Mouse (Mus musculus) myocyte (in vitro differentiated cells): ENCODE measurements around the gene Ccdc86. TPM values are rescaled to one million over a fixed set of nuclear protein-coding genes. Genes with fewer than 3 reads are reported as not detected.
A peak's percentile ranks its signal among the peaks of the same experiment; 100 is the strongest.

ENCODE experiments used
- H3K27me3 ChIP-seq: one replicate; pipeline ENCODE4 v1.6.1; 2011; ENCODE audit not compliant: control insufficient read depth, insufficient read depth, insufficient read length
- H3K36me3 ChIP-seq: one replicate; pipeline ENCODE4 v1.6.1; 2011; ENCODE audit not compliant: control insufficient read depth, insufficient read depth
- H3K4me2 ChIP-seq: one replicate; pipeline ENCODE4 v1.6.1; 2011; ENCODE audit warnings: low read depth, control low read depth
- H3K4me3 ChIP-seq: one replicate; pipeline ENCODE4 v1.5.1; 2011; ENCODE audit warnings: mild to moderate bottlenecking, control low read depth, moderate library complexity
- H3K79me2 ChIP-seq: one replicate; pipeline ENCODE4 v1.6.1; 2011; ENCODE audit not compliant: control insufficient read depth, insufficient read depth
- H3ac ChIP-seq: one replicate; pipeline ENCODE4 v1.6.1; 2011; ENCODE audit not compliant: control insufficient read depth, insufficient read length
- CEBPB ChIP-seq: IDR thresholded peaks from 2 replicates; pipeline ENCODE4 v1.6.1; 2011; ENCODE audit warnings: mild to moderate bottlenecking, moderate library complexity; ENCODE audit not compliant: poor library complexity, insufficient read depth, severe bottlenecking
- E2F4 ChIP-seq: IDR thresholded peaks from one replicate; pipeline ENCODE4 v1.6.1; 2011; ENCODE audit warnings: mild to moderate bottlenecking, control low read depth, moderate library complexity; ENCODE audit not compliant: insufficient read depth
- MAX ChIP-seq: IDR thresholded peaks from one replicate; pipeline ENCODE4 v1.6.1; 2011; ENCODE audit warnings: low read depth, mild to moderate bottlenecking, control low read depth
- MYOD1 ChIP-seq, 3 experiments: IDR thresholded peaks; one replicate each; pipeline ENCODE4 v1.6.1; 2011; ENCODE audit warnings: control low read depth in 2 of 3, low read depth in 2 of 3, mild to moderate bottlenecking in 2 of 3, moderate library complexity in 1 of 3; ENCODE audit not compliant: insufficient read length in 2 of 3, control insufficient read depth in 1 of 3
- MYOG ChIP-seq, 3 experiments: IDR thresholded peaks; one replicate each; pipeline ENCODE4 v1.6.1; 2011; ENCODE audit warnings: control low read depth in 2 of 3, low read depth in 2 of 3, mild to moderate bottlenecking in 2 of 3; ENCODE audit not compliant: insufficient read length in 2 of 3, control insufficient read depth in 1 of 3, insufficient read depth in 1 of 3
- POLR2A ChIP-seq: IDR thresholded peaks from one replicate; pipeline ENCODE4 v1.6.1; 2011; ENCODE audit warnings: low read depth, mild to moderate bottlenecking, control low read depth, moderate library complexity; ENCODE audit not compliant: insufficient read length
- POLR2AphosphoS2 ChIP-seq: IDR thresholded peaks from one replicate; pipeline ENCODE4 v1.6.1; 2011; ENCODE audit warnings: low read depth, control low read depth; ENCODE audit not compliant: insufficient read length
- REST ChIP-seq: IDR thresholded peaks from one replicate; pipeline ENCODE4 v1.6.1; 2011; ENCODE audit warnings: mild to moderate bottlenecking, control low read depth, moderate library complexity; ENCODE audit not compliant: insufficient read depth, insufficient read length
- SRF ChIP-seq: IDR thresholded peaks from one replicate; pipeline ENCODE4 v1.6.1; 2011; ENCODE audit warnings: low read depth; ENCODE audit not compliant: control insufficient read depth, insufficient read length
- TCF12 ChIP-seq: IDR thresholded peaks from one replicate; pipeline ENCODE4 v1.6.1; 2011; ENCODE audit warnings: mild to moderate bottlenecking, control low read depth; ENCODE audit not compliant: poor library complexity, insufficient read depth, severe bottlenecking
- TCF3 ChIP-seq: IDR thresholded peaks from one replicate; pipeline ENCODE4 v1.6.1; 2011; ENCODE audit warnings: low read depth, control low read depth; ENCODE audit not compliant: insufficient read length
- USF1 ChIP-seq: IDR thresholded peaks from one replicate; pipeline ENCODE4 v1.6.1; 2011; ENCODE audit warnings: low read depth, mild to moderate bottlenecking, control low read depth, moderate library complexity
- polyA plus RNA-seq: library from polyadenylated mRNA; unstranded; fragments of >200 nt; fragmentation: generic; extraction: Trizol; gene quantifications from one replicate; pipeline ENCODE4 v1.2.1, GENCODE M21; 2012; ENCODE audit warnings: missing spikeins

The Ccdc86 gene
- 33.1 TPM for polyA plus RNA-seq

GRCm38 (mm10) chr19:10949112-10949511 is at the start of gene Ccdc86:
Gene Ccdc86 (minus strand): TSS chr19:10949266.
- Histone ChIP-seq H3K36me3 (no peaks in the 10 kb centered on the region), H3ac (peak within 1 kb of the TSS; percentile 34), H3K79me2 (peaks cover 30% of the 10 kb centered on the region), H3K27me3 (no peaks in the 10 kb centered on the region), H3K4me2 (peak within 1 kb of the TSS; percentile 86), H3K4me3 (peak within 1 kb of the TSS; percentile 95)
- TF ChIP-seq POLR2A, result peak; percentile 74
- no peak for TF ChIP-seq CEBPB
- TF ChIP-seq MYOG (IDR thresholded peaks at IDR 0.05; ENCODE audit: control insufficient read depth in 1 of 3, insufficient read depth in 1 of 3, insufficient read length in 2 of 3, low read depth in 2 of 3), result no peak
- TF ChIP-seq MYOD1 (IDR thresholded peaks at IDR 0.05; ENCODE audit: control insufficient read depth in 1 of 3, insufficient read length in 2 of 3, low read depth in 2 of 3), result no peak
- TF ChIP-seq TCF12, result no peak
- TF ChIP-seq MAX, result peak; percentile 91
- TF ChIP-seq POLR2AphosphoS2, result peak; percentile 75
- TF ChIP-seq SRF, result peak; percentile 74
- TF ChIP-seq USF1, result peak; percentile 58

DNA sequence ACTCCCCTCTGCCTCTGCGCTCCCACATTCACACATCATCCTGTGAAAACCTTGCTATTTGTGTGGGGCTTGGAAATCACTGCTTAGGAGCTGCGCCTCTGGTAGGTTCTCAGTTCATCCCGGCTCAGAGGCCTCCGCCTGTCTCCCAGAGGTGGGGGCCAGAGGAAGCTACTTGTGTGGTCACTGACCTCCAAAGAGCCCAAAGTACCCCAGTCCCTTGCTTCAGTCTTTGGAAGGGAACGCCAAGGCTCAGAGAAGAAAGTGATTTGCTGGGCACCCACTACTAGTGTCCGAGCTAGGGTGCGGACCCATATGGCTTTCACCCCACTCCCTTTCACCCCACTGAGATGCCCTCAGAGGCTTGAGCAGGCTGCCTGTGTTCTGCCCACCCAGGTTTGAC is 44.1 kb upstream of the Ccdc86 start, which contains the start of gene Ms4a15:
Gene Ms4a15, minus strand, starts transcription at position 101 of the 400 bp plus-strand sequence.
- H3K79me2 ChIP-seq, result no peaks in the 10 kb centered on the region
- H3K4me2 ChIP-seq, result no peak within 1 kb of the TSS
- no peaks in the 10 kb centered on the region for H3K36me3 ChIP-seq
- no peak for TF ChIP-seq CEBPB
- no peak for TF ChIP-seq TCF3
- TF ChIP-seq USF1, result no peak
- no peak for TF ChIP-seq TCF12
- TF ChIP-seq MYOD1 (IDR thresholded peaks at IDR 0.05; ENCODE audit: control insufficient read depth in 1 of 3, insufficient read length in 2 of 3, low read depth in 2 of 3), result no peak
- TF ChIP-seq POLR2AphosphoS2, result no peak
- no peak for TF ChIP-seq E2F4
- no peak for TF ChIP-seq SRF
- TF ChIP-seq MAX, result no peak
- TF ChIP-seq POLR2A, result no peak
- TF ChIP-seq MYOG (IDR thresholded peaks at IDR 0.05; ENCODE audit: control insufficient read depth in 1 of 3, insufficient read depth in 1 of 3, insufficient read length in 2 of 3, low read depth in 2 of 3), result no peak
- no peak for TF ChIP-seq REST
- H3K4me3 ChIP-seq, result no peak within 1 kb of the TSS
- no peak within 1 kb of the TSS for H3ac ChIP-seq
- peaks cover 10% of the 10 kb centered on the region for H3K27me3 ChIP-seq

- no peak for TF ChIP-seq REST
- no peak for TF ChIP-seq MAX
- no peak for TF ChIP-seq POLR2AphosphoS2
- TF ChIP-seq TCF3, result no peak
- TF ChIP-seq E2F4, result no peak
- TF ChIP-seq MYOG (IDR thresholded peaks at IDR 0.05; ENCODE audit: control insufficient read depth in 1 of 3, insufficient read depth in 1 of 3, insufficient read length in 2 of 3, low read depth in 2 of 3), result no peak
- no peak for TF ChIP-seq MYOD1 (IDR thresholded peaks at IDR 0.05; ENCODE audit: control insufficient read depth in 1 of 3, insufficient read length in 2 of 3, low read depth in 2 of 3)
- no peak for TF ChIP-seq TCF12
- TF ChIP-seq CEBPB, result no peak
- no peak for TF ChIP-seq SRF
- no peak for TF ChIP-seq POLR2A
- no peak for TF ChIP-seq USF1
- no peak overlapping the region for H3K4me3 ChIP-seq
- no peaks in the 10 kb centered on the region for H3K36me3 ChIP-seq
Observed at GRCm38 (mm10) chr19:10991911-10992310, 42.8 kb upstream of the Ccdc86 start.

DNA sequence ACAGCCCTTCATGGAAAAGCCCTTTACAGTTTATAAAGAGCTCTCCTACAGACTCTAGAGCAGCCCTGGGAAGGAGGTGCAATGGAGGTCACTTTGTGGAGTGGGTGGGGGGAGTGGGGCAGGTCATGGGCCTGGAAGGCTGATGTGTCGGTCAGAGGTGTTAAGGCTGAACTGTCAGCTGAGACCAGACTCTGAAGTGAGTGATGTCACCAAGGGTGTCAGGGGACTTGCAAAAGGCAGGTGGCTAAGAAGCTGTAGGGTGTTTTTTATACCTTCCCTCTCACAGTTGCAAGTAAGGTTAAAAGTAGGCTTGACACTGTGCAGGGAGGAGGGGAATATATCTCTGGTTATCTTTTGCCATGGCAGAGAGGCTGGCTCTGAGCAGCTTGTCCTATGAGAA is 41.7 kb upstream of the Ccdc86 start:
- Histone ChIP-seq H3ac (no peak overlapping the region), H3K4me3 (no peak overlapping the region), H3K27me3 (peaks cover 10% of the 10 kb centered on the region), H3K4me2 (no peak overlapping the region), H3K79me2 (no peaks in the 10 kb centered on the region), H3K36me3 (no peaks in the 10 kb centered on the region)
- TF ChIP-seq MYOG (IDR thresholded peaks at IDR 0.05; ENCODE audit: control insufficient read depth in 1 of 3, insufficient read depth in 1 of 3, insufficient read length in 2 of 3, low read depth in 2 of 3) (no peak), MAX (no peak), TCF12 (no peak), POLR2AphosphoS2 (no peak), REST (no peak), USF1 (no peak), CEBPB (no peak), MYOD1 (IDR thresholded peaks at IDR 0.05; ENCODE audit: control insufficient read depth in 1 of 3, insufficient read length in 2 of 3, low read depth in 2 of 3) (no peak), SRF (no peak), TCF3 (no peak), E2F4 (no peak), POLR2A (no peak)

More at GRCm38 (mm10) chr19:10991911-10992310, 42.8 kb upstream of the Ccdc86 start:
- Histone ChIP-seq H3K79me2 (no peaks in the 10 kb centered on the region), H3ac (no peak overlapping the region), H3K4me2 (no peak overlapping the region), H3K27me3 (peaks cover 10% of the 10 kb centered on the region)
